Mouse (Mus musculus) spleen, postnatal 4 days (tissue): ENCODE data around the gene Adgrl3.

Experiments
- DNase-seq, 2 experiments: peaks; one replicate each; pipeline ENCODE4 v3.0.0; 2022; ENCODE audit warnings: low spot score in 2 of 2

Adgrl3 gene

GRCm38 (mm10) chr5:81671025-81671424 lies 651.1 kb downstream of the Adgrl3 start:
- no peak for DNase-seq

DNA sequence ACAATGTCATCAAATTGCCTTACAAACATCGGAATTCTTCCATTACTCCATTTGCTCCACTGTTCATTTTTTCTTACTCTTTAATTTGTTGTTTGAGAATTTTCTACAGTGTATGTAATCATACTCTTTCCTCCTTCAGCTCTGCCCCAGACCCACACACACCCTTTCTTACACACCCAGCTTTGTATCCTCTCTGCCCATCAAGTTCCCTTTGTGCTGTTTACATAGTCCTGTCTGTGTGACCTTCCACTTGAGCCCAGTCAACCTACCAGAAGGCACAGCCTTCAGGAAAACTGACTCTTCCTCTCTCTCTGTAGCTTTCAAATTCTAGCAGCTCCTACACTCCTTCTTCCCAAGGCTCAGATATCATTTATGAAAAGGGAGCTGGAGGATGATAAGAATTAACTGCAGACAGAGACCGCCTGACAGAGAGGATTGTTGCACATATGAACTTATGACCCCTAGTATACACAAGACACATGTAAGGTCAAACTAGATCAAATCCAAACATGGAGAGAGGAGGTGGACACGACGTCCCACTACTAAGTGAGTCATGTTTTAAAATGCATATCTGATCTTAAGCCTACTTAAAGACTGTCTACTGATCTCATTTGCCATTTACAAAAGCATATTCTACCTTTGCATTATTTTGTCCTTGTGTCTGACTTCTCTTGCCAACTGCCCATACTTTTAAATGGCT lies 654.5 kb downstream of the Adgrl3 start:
- DNase-seq = no peak

GRCm38 (mm10) chr5:81674975-81675371 lies 655.0 kb downstream of the Adgrl3 start:
- no peak for DNase-seq

- no peak for DNase-seq
Measured at GRCm38 (mm10) chr5:81676896-81677295, 657.0 kb downstream of the Adgrl3 start.

DNA sequence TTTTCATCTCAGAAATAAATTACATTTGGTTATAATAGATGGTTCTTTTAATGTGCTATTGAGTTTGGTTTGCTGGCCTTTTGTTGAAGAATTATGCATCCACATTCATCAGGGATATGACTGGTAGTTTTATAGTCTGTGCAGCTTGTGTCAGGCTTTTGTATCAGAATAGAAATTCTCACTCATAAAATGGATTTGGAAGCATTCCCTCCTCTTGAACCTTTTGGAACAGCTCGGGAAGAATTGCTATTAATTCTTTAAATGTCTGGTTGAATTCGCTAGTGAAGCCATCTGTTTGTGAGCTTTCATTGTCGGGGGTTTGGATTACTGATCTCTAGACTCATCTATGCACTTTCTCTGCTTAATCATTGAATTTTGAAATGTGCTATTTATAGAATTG lies 666.3 kb downstream of the Adgrl3 start:
- no peak for DNase-seq

DNA sequence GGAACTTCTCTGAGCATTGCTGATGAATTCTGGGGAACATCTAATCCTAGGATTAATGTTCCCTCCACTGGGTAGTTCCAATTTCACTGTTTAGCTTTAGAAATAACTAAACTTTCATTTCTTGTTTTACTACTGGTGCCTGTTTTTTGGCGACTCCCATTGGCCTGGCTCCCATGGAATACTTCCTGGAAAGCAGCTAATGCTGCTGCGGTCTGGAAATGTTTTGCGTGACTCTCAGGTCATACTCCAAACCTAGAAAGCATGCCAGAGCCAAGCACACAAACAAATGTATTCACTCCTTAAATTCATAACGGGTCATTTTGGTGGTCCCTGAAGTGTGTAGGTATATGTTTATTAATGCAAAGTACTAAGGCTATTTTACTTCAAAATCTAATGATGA lies 666.9 kb downstream of the Adgrl3 start:
- DNase-seq = no peak

DNA sequence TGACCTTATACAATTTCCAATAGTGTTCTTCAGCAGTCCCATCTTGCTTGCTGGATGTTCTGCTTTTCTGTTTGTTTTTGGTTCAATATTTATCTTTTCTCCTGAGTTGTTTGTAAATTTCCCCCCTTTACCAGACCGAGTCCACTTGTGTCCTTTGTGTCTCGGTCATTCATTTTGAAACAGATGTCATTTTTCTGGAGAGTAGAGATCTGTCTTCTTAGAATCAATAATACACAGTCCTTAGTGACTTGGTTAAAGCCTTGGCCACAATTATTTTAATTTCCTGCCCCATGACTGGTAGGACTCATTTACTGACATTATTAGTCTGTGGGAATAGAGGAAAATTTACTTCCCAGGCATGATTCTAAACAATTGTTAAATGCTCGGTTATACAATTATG lies 709.7 kb downstream of the Adgrl3 start:
- DNase-seq = no peak

- no peak for DNase-seq
Measured at GRCm38 (mm10) chr5:81736008-81736407, 716.1 kb downstream of the Adgrl3 start.

GRCm38 (mm10) chr5:81738286-81739032 lies 718.5 kb downstream of the Adgrl3 start:
- no peak for DNase-seq

DNA sequence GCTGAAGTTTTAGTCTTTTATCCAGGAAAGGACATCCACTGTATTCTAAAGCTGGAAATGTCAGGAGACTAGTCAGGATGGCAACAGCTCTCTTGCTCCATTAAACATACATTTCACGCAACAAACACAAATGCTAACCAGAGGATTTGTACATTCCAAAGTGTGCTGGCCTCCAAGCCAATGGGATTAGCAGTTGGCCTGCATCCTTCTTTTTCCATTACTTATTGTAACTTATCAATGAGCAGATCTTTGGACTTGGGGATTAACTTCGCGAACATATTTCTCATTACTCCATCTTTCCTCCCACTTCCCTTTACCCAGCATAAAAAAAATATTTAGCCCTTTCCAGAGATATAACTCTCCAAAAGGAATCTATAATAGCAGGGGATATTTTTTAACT lies 732.5 kb downstream of the Adgrl3 start:
- DNase-seq = no peak

GRCm38 (mm10) chr5:81755711-81756110 lies 735.8 kb downstream of the Adgrl3 start:
- DNase-seq = no peak

GRCm38 (mm10) chr5:81757093-81757725 lies 737.3 kb downstream of the Adgrl3 start:
- no peak for DNase-seq

DNA sequence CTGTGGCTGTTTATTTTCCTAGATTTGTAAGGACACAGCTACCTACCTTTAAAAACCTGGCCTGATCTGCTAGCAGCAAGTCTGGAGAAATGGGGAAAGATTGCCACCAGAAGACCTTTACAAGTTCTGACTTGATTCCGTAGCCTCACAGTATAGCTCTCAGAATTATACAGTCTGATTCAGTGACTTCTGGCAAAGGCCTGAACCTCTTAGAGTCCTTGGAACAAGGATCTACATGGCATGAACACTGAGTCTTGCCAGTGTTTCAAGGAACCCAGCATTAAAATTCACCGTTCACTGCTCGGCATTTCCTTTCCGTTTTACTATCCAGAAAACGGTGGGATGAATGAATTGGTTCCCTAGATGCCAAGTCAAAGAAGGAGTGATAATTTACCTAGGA lies 756.3 kb downstream of the Adgrl3 start:
- no peak for DNase-seq

DNA sequence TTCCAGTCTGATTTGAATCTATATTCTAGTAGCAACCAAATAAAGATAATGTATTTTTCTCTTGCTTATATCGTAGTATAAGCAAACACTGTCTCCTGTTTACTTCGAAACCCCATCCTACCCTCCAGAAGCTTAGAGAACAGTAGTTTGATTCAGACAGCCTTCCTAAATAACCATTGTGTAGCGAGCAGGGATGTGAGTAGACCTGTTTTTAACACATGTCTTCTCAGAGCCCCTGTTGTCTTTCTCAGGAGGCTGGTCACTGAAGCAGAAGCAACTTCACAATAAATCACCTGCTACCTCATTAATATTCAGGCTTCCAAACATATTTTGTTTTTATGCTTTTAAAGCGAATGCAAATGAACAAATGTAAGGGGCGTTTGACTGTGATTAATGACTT lies 756.8 kb downstream of the Adgrl3 start:
- DNase-seq = no peak

- DNase-seq = no peak
Measured at GRCm38 (mm10) chr5:81784770-81785169, 764.8 kb downstream of the Adgrl3 start.

- DNase-seq = no peak
Measured at GRCm38 (mm10) chr5:81790710-81791109, 770.8 kb downstream of the Adgrl3 start.

DNA sequence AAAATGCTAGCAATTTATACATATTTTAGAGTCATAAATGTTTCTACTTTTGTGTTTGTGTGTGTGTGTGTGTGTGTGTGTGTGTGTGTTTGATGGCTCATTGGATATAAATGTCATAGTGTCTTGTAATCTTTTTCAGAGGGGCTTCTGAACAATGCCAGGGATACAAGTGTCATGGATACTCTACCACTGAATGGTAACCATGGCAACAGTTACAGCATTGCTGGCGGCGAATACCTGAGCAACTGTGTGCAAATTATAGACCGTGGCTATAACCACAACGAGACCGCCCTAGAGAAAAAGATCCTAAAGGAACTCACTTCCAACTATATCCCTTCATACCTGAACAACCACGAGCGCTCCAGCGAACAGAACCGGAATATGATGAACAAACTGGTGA lies 774.2 kb downstream of the Adgrl3 start:
- DNase-seq = no peak

GRCm38 (mm10) chr5:81794601-81795000 lies 774.7 kb downstream of the Adgrl3 start:
- peak in 1 of 2 experiments; percentile 57 for DNase-seq

GRCm38 (mm10) chr5:81796128-81796527 lies 776.2 kb downstream of the Adgrl3 start:
- DNase-seq = no peak

DNA sequence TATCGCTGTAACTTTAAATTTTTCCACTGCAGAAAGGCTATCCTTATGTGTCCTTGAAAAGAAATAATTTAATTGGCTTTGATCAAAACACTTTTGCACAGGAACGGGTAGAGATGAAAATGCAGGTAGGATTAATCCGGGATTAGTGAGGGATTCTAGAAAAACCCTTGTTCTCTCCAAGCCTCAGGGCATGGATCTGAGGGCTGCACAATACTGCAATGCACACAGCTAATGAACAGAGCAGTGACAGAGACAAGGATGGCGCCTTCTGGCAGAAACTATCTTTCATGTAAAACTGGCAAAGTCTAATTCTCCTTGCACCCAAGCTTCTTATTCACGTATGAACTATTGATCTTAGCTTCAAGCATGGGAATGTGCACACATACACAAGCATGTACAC lies 791.0 kb downstream of the Adgrl3 start:
- DNase-seq = no peak

DNA sequence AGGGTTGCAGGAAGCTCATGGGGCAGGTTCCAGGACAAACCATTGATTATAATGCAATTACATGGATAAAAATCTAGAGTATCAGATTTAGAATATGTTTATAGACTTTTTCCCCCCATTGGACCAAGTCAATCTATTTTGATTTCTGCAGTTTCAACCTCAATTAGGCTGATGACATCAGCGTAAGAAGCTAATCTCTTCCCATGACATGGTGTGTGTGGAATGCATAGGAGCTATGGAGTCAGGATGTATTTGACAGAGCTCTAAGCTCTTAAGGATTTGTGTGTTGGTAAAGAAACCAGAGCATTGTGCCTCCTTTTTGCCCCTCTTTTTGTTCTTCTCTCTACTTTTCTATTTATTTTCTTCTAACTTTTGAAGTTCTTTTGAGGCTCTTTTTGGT lies 812.1 kb downstream of the Adgrl3 start:
- no peak for DNase-seq

DNA sequence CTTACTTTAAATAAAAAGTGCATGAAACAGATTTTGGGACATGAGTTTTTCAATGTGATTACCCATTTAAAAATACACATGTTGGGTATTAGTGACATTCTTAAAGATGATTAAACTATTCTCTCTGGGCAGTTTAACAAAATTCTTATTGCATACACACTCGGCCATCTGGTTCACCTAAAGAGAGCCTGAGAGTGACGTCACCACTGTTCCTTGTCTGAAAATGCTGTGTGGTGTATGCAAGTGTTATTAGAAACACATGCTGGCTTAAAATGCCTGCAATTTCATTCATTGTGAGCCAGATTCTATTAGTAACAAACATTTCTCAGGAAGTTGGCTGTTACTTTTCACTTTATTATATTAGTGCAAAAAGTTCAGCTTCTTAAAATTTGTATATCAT lies 812.7 kb downstream of the Adgrl3 start:
- DNase-seq = no peak

DNA sequence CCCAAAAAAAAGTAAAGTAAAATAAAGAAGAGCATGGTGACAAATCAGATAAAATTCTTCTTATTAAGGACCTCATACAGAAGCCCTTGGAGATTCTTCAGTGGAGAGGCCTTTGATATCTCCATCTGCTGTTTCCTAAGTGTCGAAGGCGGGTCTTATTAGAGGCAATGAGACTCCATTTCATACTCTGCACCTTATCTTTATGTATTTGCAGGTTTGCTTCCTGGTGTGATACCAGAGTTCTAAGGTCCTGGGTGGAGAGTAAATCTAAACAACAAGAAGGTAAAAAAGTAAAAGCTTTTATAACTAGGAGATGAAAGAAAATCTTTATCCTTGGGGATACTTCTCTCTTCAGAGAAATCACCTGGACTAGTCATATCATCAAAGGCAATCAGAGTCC lies 817.9 kb downstream of the Adgrl3 start:
- DNase-seq = no peak
